Mouse (Mus musculus): ENCODE measurements around the gene Zfp212.
"Not testable (repeated sequence)": the region's sequence is repeated elsewhere in the genome, so short reads cannot be mapped to it uniquely, and the experiment has no call there.

GRCm38 (mm10) chr6:47968166-47968565 is 47.9 kb downstream of the Zfp212 start:
- TF ChIP-seq POLR2A (IDR thresholded peaks at IDR 0.05; ENCODE audit: control insufficient read depth, low read depth, low read length); CTCF (IDR thresholded peaks at IDR 0.05; ENCODE audit: control insufficient read depth, insufficient read depth, insufficient replicate concordance, low read depth, low read length): not testable (repeated sequence)

All from testis, adult 2 months (tissue).